Mouse (Mus musculus) forebrain, embryonic 10.5 days (tissue): ENCODE data around the gene Smurf2. TPM values are rescaled to one million over a fixed set of nuclear protein-coding genes. Genes with fewer than 3 reads are reported as not detected.
A peak's percentile ranks its signal among the peaks of the same experiment; 100 is the strongest.
"Not testable (repeated sequence)": the region's sequence is repeated elsewhere in the genome, so short reads cannot be mapped to it uniquely, and the experiment has no call there.

Source experiments
- DNase-seq: peaks from one replicate; pipeline ENCODE4 v3.0.0-alpha.2; 2017; ENCODE audit warnings: low spot score; ENCODE audit errors: extremely low spot score
- H3K27ac ChIP-seq: fragments of 300-500 bp; sonication (generic); 2 replicates; pipeline ENCODE4 v1.5.1; 2016; ENCODE audit warnings: mild to moderate bottlenecking
- H3K27me3 ChIP-seq: fragments of 300-500 bp; sonication (generic); 2 replicates; pipeline ENCODE4 v1.6.1; 2016; ENCODE audit warnings: mild to moderate bottlenecking; ENCODE audit not compliant: poor library complexity, severe bottlenecking
- H3K36me3 ChIP-seq: fragments of 300-500 bp; sonication (generic); replicated peaks from 2 replicates; pipeline ENCODE4 v1.6.1; 2016; ENCODE audit warnings: mild to moderate bottlenecking, moderate library complexity
- H3K4me1 ChIP-seq: fragments of 300-500 bp; sonication (generic); 2 replicates; pipeline ENCODE4 v1.6.1; 2016
- H3K4me3 ChIP-seq: fragments of 300-500 bp; sonication (generic); 2 replicates; pipeline ENCODE4 v1.5.1; 2016; ENCODE audit warnings: mild to moderate bottlenecking, moderate library complexity
- H3K9me3 ChIP-seq: fragments of 300-500 bp; sonication (generic); 2 replicates; pipeline ENCODE4 v1.6.1; 2016; ENCODE audit warnings: mild to moderate bottlenecking, moderate library complexity
- WGBS: fragments of 180-500 bp; shearing (Covaris S2); methylation state at CpG from one replicate; pipeline ENCODE4 v1.1.7; 2016; 5-methylcytosine and 5-hydroxymethylcytosine counted together
- polyA plus RNA-seq: library from polyadenylated mRNA; unstranded; fragments of >200 nt; fragmentation: Nextera tagmentation; extraction: Ambion mirVana; gene quantifications from 2 replicates; pipeline ENCODE4 v1.2.1, GENCODE M21; 2016

Smurf2 gene
- polyA plus RNA-seq, 1 experiment from 2014 or later = 11.2 TPM

GRCm38 (mm10) chr11:106788775-106789459 lies 131.6 kb downstream of the Smurf2 start, which contains the start of the genes Ddx5 and Cep95:
TSS of gene Ddx5 (minus strand) at chr11:106789185.
TSS of gene Cep95 (plus strand) at chr11:106789252.
- Histone ChIP-seq H3K27ac (peak within 1 kb of the TSS; percentile 99), H3K36me3 (peaks cover 61% of the 10 kb centered on the region), H3K4me3 (peak within 1 kb of the TSS; percentile 82), H3K27me3 (no peaks in the 10 kb centered on the region), H3K4me1 (peaks cover 28% of the 10 kb centered on the region), H3K9me3 (no peaks in the 10 kb centered on the region)
- under 1% methylated on average over 58 of the region's 58 CpGs for WGBS
- DNase-seq = peak; percentile 98

GRCm38 (mm10) chr11:106788026-106788774 lies 132.3 kb downstream of the Smurf2 start:
- Histone ChIP-seq H3K4me3 (peak overlapping the region; percentile 82), H3K4me1 (peaks cover 28% of the 10 kb centered on the region), H3K36me3 (peaks cover 61% of the 10 kb centered on the region), H3K27me3 (no peaks in the 10 kb centered on the region), H3K27ac (peak overlapping the region; percentile 99), H3K9me3 (no peaks in the 10 kb centered on the region)
- WGBS = under 1% methylated on average over 79 of the region's 79 CpGs
- DNase-seq = peak; percentile 98

- peak; percentile 80 for DNase-seq
- Histone ChIP-seq H3K27me3 (no peaks in the 10 kb centered on the region), H3K4me1 (peaks cover 28% of the 10 kb centered on the region), H3K36me3 (peaks cover 61% of the 10 kb centered on the region), H3K4me3 (peak overlapping the region; percentile 82), H3K9me3 (no peaks in the 10 kb centered on the region), H3K27ac (peak overlapping the region; percentile 99)
- under 1% methylated on average over 65 of the region's 65 CpGs for WGBS
These were observed 133.1 kb downstream of the Smurf2 start for GRCm38 (mm10) chr11:106787131-106788025.

GRCm38 (mm10) chr11:106785043-106785442 lies 135.5 kb downstream of the Smurf2 start:
- peaks cover 77% of the 10 kb centered on the region for H3K36me3 ChIP-seq
- peaks cover 23% of the 10 kb centered on the region for H3K4me1 ChIP-seq
- no peak overlapping the region for H3K27ac ChIP-seq
- WGBS = 84% methylated on average over 1 of the region's 1 CpGs
- H3K9me3 ChIP-seq = no peaks in the 10 kb centered on the region
- H3K4me3 ChIP-seq = no peak overlapping the region
- H3K27me3 ChIP-seq = no peaks in the 10 kb centered on the region
- no peak for DNase-seq

DNA sequence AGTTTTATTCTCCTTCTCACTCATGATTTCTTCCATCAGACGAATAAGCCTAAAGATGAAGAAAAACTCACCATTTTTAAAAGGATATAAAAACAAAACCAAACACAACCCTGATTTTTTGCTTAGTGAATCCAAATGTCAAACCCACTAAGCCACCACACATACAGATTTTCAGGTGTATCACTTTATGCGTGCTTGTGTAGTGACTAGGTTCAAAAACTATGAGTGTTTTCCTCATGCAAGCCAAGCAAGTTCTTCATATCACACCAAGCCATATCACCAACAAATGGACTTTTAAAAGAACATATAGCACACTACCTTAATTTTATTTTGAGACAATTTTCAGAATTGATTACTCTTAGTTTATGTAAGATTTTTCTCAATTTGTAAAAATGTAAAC lies 136.0 kb downstream of the Smurf2 start:
- 91% methylated on average over 2 of the region's 2 CpGs for WGBS
- H3K4me3 ChIP-seq = no peak overlapping the region
- H3K4me1 ChIP-seq = peaks cover 24% of the 10 kb centered on the region
- DNase-seq = no peak
- H3K9me3 ChIP-seq = no peaks in the 10 kb centered on the region
- H3K36me3 ChIP-seq = peaks cover 78% of the 10 kb centered on the region
- H3K27ac ChIP-seq = no peak overlapping the region
- H3K27me3 ChIP-seq = no peaks in the 10 kb centered on the region

DNA sequence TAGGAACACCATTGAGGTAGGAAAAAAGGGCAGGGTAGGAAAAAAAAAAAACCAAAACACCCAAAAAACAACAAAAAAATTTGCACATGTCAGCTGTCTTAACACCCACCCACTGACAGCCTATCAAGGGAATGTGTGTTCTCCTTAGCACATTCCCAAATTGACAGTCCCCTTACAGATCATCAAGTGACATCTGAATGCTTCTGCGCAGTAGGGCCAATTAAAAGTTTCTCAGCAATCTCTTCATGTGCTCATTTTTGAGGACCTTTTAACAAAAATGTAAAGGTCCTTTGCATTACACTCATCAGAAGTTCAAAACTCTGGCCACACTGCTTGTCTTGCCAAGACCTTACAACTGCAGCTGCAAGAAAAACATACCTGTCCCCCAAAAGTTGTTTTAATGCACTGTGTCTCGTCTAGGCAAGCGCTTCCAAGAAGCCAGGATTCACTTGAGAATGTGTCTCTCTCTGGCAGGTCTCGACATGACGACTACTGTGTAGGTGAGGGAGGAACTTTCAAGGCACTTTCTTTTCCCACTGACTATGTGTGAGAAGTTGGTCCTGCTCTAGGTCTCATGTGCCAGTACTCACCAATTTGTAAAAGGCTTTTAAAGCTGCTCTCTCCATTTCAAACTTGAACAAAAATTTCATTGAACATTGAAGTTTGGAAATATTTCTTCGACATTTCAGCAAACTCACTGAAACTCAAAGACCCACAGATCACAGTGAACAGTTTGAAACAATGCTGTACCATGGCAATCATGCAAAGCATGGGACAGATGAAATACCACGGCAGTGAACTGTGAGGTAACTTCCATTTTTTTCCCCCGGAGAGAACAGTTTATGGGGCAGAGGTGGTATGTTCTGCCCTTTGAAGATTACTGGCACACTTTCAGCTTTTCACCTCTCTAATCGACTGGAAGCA lies 137.4 kb downstream of the Smurf2 start:
- DNase-seq = no peak
- H3K36me3 ChIP-seq = peaks cover 78% of the 10 kb centered on the region

GRCm38 (mm10) chr11:106782271-106782670 lies 138.2 kb downstream of the Smurf2 start:
- not testable (repeated sequence) for H3K9me3 ChIP-seq, H3K27ac ChIP-seq, DNase-seq, H3K27me3 ChIP-seq, H3K4me3 ChIP-seq
- peaks cover 41% of the 10 kb centered on the region for H3K4me1 ChIP-seq
- peaks cover 77% of the 10 kb centered on the region for H3K36me3 ChIP-seq
- WGBS = 92% methylated on average over 7 of the region's 7 CpGs

More for the DNA sequence above, 137.4 kb downstream of the Smurf2 start:
- WGBS = 86% methylated on average over 9 of the region's 9 CpGs
- Histone ChIP-seq H3K4me1 (peaks cover 34% of the 10 kb centered on the region), H3K27me3 (no peaks in the 10 kb centered on the region), H3K27ac (no peak overlapping the region), H3K9me3 (no peaks in the 10 kb centered on the region), H3K4me3 (no peak overlapping the region)

GRCm38 (mm10) chr11:106780590-106781220 lies 139.8 kb downstream of the Smurf2 start:
- Histone ChIP-seq H3K4me1 (peaks cover 29% of the 10 kb centered on the region), H3K36me3 (peaks cover 74% of the 10 kb centered on the region), H3K27me3 (no peaks in the 10 kb centered on the region), H3K4me3 (no peak overlapping the region; the same call in 1 of the 2 replicates), H3K9me3 (no peaks in the 10 kb centered on the region), H3K27ac (no peak overlapping the region)
- WGBS = 83% methylated on average over 6 of the region's 6 CpGs
- DNase-seq = no peak

DNA sequence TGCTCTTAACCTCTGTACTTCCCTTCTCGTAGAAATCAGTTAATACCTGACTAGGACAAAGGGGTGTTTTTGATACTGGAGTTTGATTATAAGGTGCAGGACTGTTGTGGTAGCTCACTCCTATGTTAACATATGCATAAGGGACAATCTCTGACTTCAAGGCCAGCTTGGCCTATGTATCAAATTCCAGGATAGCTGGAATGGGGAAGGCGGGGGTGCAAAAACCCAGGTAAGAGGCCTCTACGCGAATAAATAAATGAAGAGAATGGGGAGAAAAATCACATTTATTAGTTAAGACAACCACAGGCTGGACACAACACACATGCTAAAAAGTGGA lies 140.5 kb downstream of the Smurf2 start:
- Histone ChIP-seq H3K4me3 (peak overlapping the region; percentile 93; the same call in 1 of the 2 replicates), H3K9me3 (no peaks in the 10 kb centered on the region), H3K27ac (no peak overlapping the region), H3K36me3 (peaks cover 74% of the 10 kb centered on the region), H3K27me3 (no peaks in the 10 kb centered on the region), H3K4me1 (peaks cover 25% of the 10 kb centered on the region)
- peak; percentile 18 for DNase-seq
- WGBS = 79% methylated on average over 4 of the region's 4 CpGs

GRCm38 (mm10) chr11:106779388-106780088 lies 141.0 kb downstream of the Smurf2 start, which contains the start of gene Polg2:
TSS of gene Polg2 (minus strand) at chr11:106779537.
- H3K27me3 ChIP-seq = no peaks in the 10 kb centered on the region
- DNase-seq = peak; percentile 91
- peaks cover 74% of the 10 kb centered on the region for H3K36me3 ChIP-seq
- peak within 1 kb of the TSS; percentile 93 for H3K4me3 ChIP-seq
- H3K4me1 ChIP-seq = peaks cover 25% of the 10 kb centered on the region
- WGBS = 3% methylated on average over 30 of the region's 30 CpGs
- H3K27ac ChIP-seq = peak within 1 kb of the TSS; percentile 94
- H3K9me3 ChIP-seq = no peaks in the 10 kb centered on the region
